Mouse (Mus musculus) lung, adult 2 months (tissue): ENCODE data around the gene Vasn.

Source experiments
- CTCF ChIP-seq: fragments of 200-500 bp; IDR thresholded peaks from 2 replicates; pipeline ENCODE4 v1.5.1; 2011; ENCODE audit warnings: mild to moderate bottlenecking, low read length, control low read depth; ENCODE audit not compliant: insufficient read depth
- POLR2A ChIP-seq: fragments of 200-500 bp; IDR thresholded peaks from 2 replicates; pipeline ENCODE4 v1.6.1; 2011; ENCODE audit warnings: low read depth, mild to moderate bottlenecking, control low read depth, low read length, borderline replicate concordance; ENCODE audit errors: extremely low read depth

DNA sequence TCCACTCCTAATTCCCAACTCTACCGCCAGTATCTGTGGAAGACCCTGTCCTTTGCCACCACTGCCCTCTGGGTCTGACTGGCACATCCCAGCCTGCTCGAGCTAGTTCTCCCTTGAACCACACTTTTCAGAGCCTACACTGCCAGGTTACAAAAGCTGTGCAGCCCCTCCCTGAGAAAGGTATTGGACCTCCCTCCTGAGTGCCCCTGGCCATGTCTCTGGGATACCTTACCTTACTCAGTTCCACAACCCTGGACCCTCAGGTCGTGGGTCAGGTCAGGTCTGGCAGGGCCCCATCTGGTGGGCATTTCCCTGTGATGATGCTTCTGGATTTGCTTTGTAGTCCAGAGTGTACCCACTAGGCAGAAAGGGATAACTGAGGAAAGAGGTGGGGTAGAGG, 40.1 kb upstream of the Vasn start:
- no peak for TF ChIP-seq CTCF
- no peak for TF ChIP-seq POLR2A
